Comparison of ENCODE assay signal across 19 mouse cellular contexts in genomic region chr10:40305989-40306388, GRCm38 (mm10). TPM values are rescaled to one million over a fixed set of nuclear protein-coding genes. Genes with fewer than 3 reads are reported as not detected.
DNase-seq lines count a peak whose midpoint lies in the region; ATAC-seq and TF ChIP-seq lines count a peak whose summit lies in the region.
"Had no signal": no experiment of that assay in that cellular context is flagged by ENCODE, and none has a peak within 500 bp of the region (broad histone marks: within the 10 kb centered on the region; RNA-seq: fewer than 3 reads in every experiment).

No protein-coding gene starts in this region.

- H3K36me3 ChIP-seq in heart, adult 2 months (ENCODE audit: control insufficient read depth, insufficient read depth, low read length) = no peaks in the 10 kb centered on the region
- no peaks in the 10 kb centered on the region for H3K36me3 ChIP-seq in heart, embryonic 11.5 days (ENCODE audit: control insufficient read depth, insufficient read depth, low read length)
- no peaks in the 10 kb centered on the region for H3K36me3 ChIP-seq in lung, postnatal 0 days (ENCODE audit: insufficient read depth, low read length)
- H3K36me3 ChIP-seq in E14TG2a.4 (ENCODE audit: insufficient read depth, low read length) = no peaks in the 10 kb centered on the region
- no peaks in the 10 kb centered on the region for H3K36me3 ChIP-seq in liver, postnatal 0 days (replicated peaks; ENCODE audit: insufficient read depth, low read length)
- H3K36me3 ChIP-seq in midbrain, embryonic 11.5 days (ENCODE audit: control insufficient read depth, insufficient read depth, low read length) = no peaks in the 10 kb centered on the region
- H3K36me3 ChIP-seq: forebrain, embryonic 10.5 days; heart, embryonic 12.5 days; neural tube, embryonic 15.5 days had no signal

- no peak overlapping the region for H3K27ac ChIP-seq in heart, adult 2 months
- no peak overlapping the region for H3K27ac ChIP-seq in heart, embryonic 11.5 days (ENCODE audit: low read depth, low read length)
- no peak overlapping the region for H3K27ac ChIP-seq in lung, postnatal 0 days (ENCODE audit: low read length)
- H3K27ac ChIP-seq in liver, postnatal 0 days (ENCODE audit: low read depth) = no peak overlapping the region
- no peak overlapping the region for H3K27ac ChIP-seq in midbrain, embryonic 11.5 days (ENCODE audit: low read depth, low read length)
- H3K27ac ChIP-seq: forebrain, embryonic 10.5 days; neural tube, embryonic 15.5 days had no signal

- H3K9me3 ChIP-seq in heart, embryonic 11.5 days (replicated peaks; ENCODE audit: control insufficient read depth, low read length) = peaks cover 3% of the 10 kb centered on the region; the same call in 1 of the 2 replicates
- H3K9me3 ChIP-seq in lung, postnatal 0 days (ENCODE audit: low read length) = no peaks in the 10 kb centered on the region
- peaks cover 9% of the 10 kb centered on the region for H3K9me3 ChIP-seq in E14TG2a.4 (ENCODE audit: low read length)
- H3K9me3 ChIP-seq in liver, postnatal 0 days (ENCODE audit: low read length) = 0 out of 2 replicates have a peak, but pooled peaks cover 3% of the 10 kb centered on the region
- peaks cover 8% of the 10 kb centered on the region; the same call in 1 of the 2 replicates for H3K9me3 ChIP-seq in midbrain, embryonic 11.5 days (ENCODE audit: control insufficient read depth, low read length)
- H3K9me3 ChIP-seq: neural tube, embryonic 15.5 days had no signal

- DNase-seq in heart, adult 2 months = no peak
- no peak for DNase-seq in lung, postnatal 0 days (ENCODE audit: low spot score)
- DNase-seq in lung, postnatal 25 days (ENCODE audit: low spot score) = no peak
- DNase-seq in liver, postnatal 0 days = no peak
- no peak for DNase-seq in midbrain, embryonic 11.5 days (ENCODE audit: low spot score, missing footprints)
- DNase-seq in c-Kit-positive CD71-positive TER-119-positive erythroid progenitor cells, embryonic 14.5 days (ENCODE audit: low spot score) = no peak
- DNase-seq: adrenal gland, postnatal 25 days; cerebellum, adult 8-10 months; gastrocnemius, postnatal 36 days; heart, postnatal 36 days; kidney, adult 8-10 months; layer of hippocampus, postnatal 36 days; lung, postnatal 14 days had no signal

- no peaks in the 10 kb centered on the region for H3K27me3 ChIP-seq in heart, adult 2 months (ENCODE audit: control insufficient read depth, insufficient read depth, low read length)
- H3K27me3 ChIP-seq in heart, embryonic 11.5 days (ENCODE audit: control insufficient read depth, insufficient read depth, low read length) = no peaks in the 10 kb centered on the region
- no peaks in the 10 kb centered on the region for H3K27me3 ChIP-seq in lung, postnatal 0 days (replicated peaks; ENCODE audit: insufficient read depth, low read length)
- H3K27me3 ChIP-seq in E14TG2a.4 (ENCODE audit: insufficient read depth, low read length) = peaks cover 17% of the 10 kb centered on the region
- H3K27me3 ChIP-seq in liver, postnatal 0 days (ENCODE audit: insufficient read depth, low read length) = no peaks in the 10 kb centered on the region
- H3K27me3 ChIP-seq in midbrain, embryonic 11.5 days (ENCODE audit: control insufficient read depth, insufficient read depth, low read length) = no peaks in the 10 kb centered on the region
- H3K27me3 ChIP-seq: heart, embryonic 12.5 days; neural tube, embryonic 15.5 days had no signal

- no peak overlapping the region for H3K9ac ChIP-seq in heart, adult 2 months (ENCODE audit: low read depth, low read length)
- H3K9ac ChIP-seq in heart, embryonic 11.5 days (ENCODE audit: low read depth, low read length) = no peak overlapping the region
- H3K9ac ChIP-seq in lung, postnatal 0 days (replicated peaks; ENCODE audit: low read depth) = no peak overlapping the region
- no peak overlapping the region for H3K9ac ChIP-seq in liver, postnatal 0 days (replicated peaks)
- H3K9ac ChIP-seq in midbrain, embryonic 11.5 days (ENCODE audit: low read length) = no peak overlapping the region
- H3K9ac ChIP-seq: heart, embryonic 12.5 days; neural tube, embryonic 15.5 days had no signal

- no peak for ATAC-seq in heart, embryonic 11.5 days (replicated peaks; ENCODE audit: insufficient number of reproducible peaks, low FRiP score, low TSS enrichment)
- no peak for ATAC-seq in lung, postnatal 0 days
- no peak for ATAC-seq in liver, postnatal 0 days
- no peak for ATAC-seq in midbrain, embryonic 11.5 days (ENCODE audit: low FRiP score)
- ATAC-seq: hindbrain, embryonic 16.5 days had no signal

- H3K4me3 ChIP-seq in heart, adult 2 months = no peak overlapping the region
- H3K4me3 ChIP-seq in heart, embryonic 11.5 days (ENCODE audit: low read depth, low read length) = no peak overlapping the region
- H3K4me3 ChIP-seq in lung, postnatal 0 days (ENCODE audit: low read depth, low read length) = no peak overlapping the region
- H3K4me3 ChIP-seq in E14TG2a.4 (replicated peaks; ENCODE audit: low read length) = no peak overlapping the region
- H3K4me3 ChIP-seq in liver, postnatal 0 days (ENCODE audit: low read depth, low read length) = no peak overlapping the region
- no peak overlapping the region for H3K4me3 ChIP-seq in midbrain, embryonic 11.5 days (ENCODE audit: low read depth, low read length)
- H3K4me3 ChIP-seq: forebrain, embryonic 10.5 days; heart, embryonic 12.5 days; neural tube, embryonic 15.5 days had no signal

- H3K4me2 ChIP-seq in heart, embryonic 11.5 days = no peak overlapping the region
- no peak overlapping the region for H3K4me2 ChIP-seq in lung, postnatal 0 days (replicated peaks; ENCODE audit: low read depth, low read length)
- H3K4me2 ChIP-seq in liver, postnatal 0 days (ENCODE audit: low read depth, low read length) = no peak overlapping the region
- no peak overlapping the region for H3K4me2 ChIP-seq in midbrain, embryonic 11.5 days
- H3K4me2 ChIP-seq: heart, embryonic 12.5 days; neural tube, embryonic 15.5 days had no signal

- WGBS in heart, adult 2 months = 88% methylated on average over 1 of the region's 1 CpGs
- 84% methylated on average over 1 of the region's 1 CpGs for WGBS in heart, embryonic 11.5 days (ENCODE audit: insufficient replicate concordance)
- 96% methylated on average over 1 of the region's 1 CpGs for WGBS in lung, postnatal 0 days
- WGBS in liver, postnatal 0 days (ENCODE audit: insufficient replicate concordance) = 85% methylated on average over 1 of the region's 1 CpGs
- WGBS in midbrain, embryonic 11.5 days = 97% methylated on average over 1 of the region's 1 CpGs

- no peak for TF ChIP-seq POLR2A in heart, adult 2 months (IDR thresholded peaks at IDR 0.05; ENCODE audit: insufficient read depth, low read depth, low read length)

- H3K4me1 ChIP-seq in heart, adult 2 months (ENCODE audit: control insufficient read depth, insufficient read depth, low read length) = no peaks in the 10 kb centered on the region
- H3K4me1 ChIP-seq in heart, embryonic 11.5 days (ENCODE audit: control insufficient read depth, insufficient read depth, low read length) = no peaks in the 10 kb centered on the region
- H3K4me1 ChIP-seq in lung, postnatal 0 days (ENCODE audit: insufficient read depth, low read depth, low read length) = no peaks in the 10 kb centered on the region
- H3K4me1 ChIP-seq in E14TG2a.4 (replicated peaks; ENCODE audit: low read depth, low read length) = peaks cover 38% of the 10 kb centered on the region
- peaks cover 8% of the 10 kb centered on the region; the same call in 1 of the 2 replicates for H3K4me1 ChIP-seq in liver, postnatal 0 days (ENCODE audit: insufficient read depth)
- H3K4me1 ChIP-seq in midbrain, embryonic 11.5 days (ENCODE audit: control insufficient read depth, insufficient read depth, low read length) = no peaks in the 10 kb centered on the region
- H3K4me1 ChIP-seq: neural tube, embryonic 15.5 days had no signal

- peaks cover 2% of the 10 kb centered on the region; the same call in 1 of the 2 replicates for H3K79me2 ChIP-seq in heart, adult 2 months (replicated peaks; ENCODE audit: control insufficient read depth, insufficient read depth, low read length)

- TF ChIP-seq CTCF in heart, adult 2 months (IDR thresholded peaks at IDR 0.05) = peak; percentile 44
- peak; percentile 35 for TF ChIP-seq CTCF in lung, postnatal 0 days (IDR thresholded peaks at IDR 0.05)
- peak; percentile 56 for TF ChIP-seq CTCF in E14TG2a.4 (conservative IDR thresholded peaks at IDR 0.05; ENCODE audit: low read length)
- TF ChIP-seq CTCF in liver, postnatal 0 days (IDR thresholded peaks at IDR 0.05; ENCODE audit: low read depth) = peak; percentile 52

- intact Hi-C loops in heart, adult 2 months (cut with DNase I) = no loop called here

- no peak for TF ChIP-seq EP300 in heart, adult 2 months (IDR thresholded peaks at IDR 0.05; ENCODE audit: insufficient read depth, low read depth, low read length)
- TF ChIP-seq EP300 in lung, postnatal 0 days (IDR thresholded peaks at IDR 0.05) = no peak
- TF ChIP-seq EP300 in liver, postnatal 0 days (IDR thresholded peaks at IDR 0.05; ENCODE audit: low read depth) = no peak

RNA-seq across cellular contexts. Expression of gene Amd1, which starts 4.0 kb away (rescaled TPM):
- total RNA-seq in heart, adult 2 months (2021) = 100 to 1,000 TPM in 1 of 2 experiments, 10 to 100 TPM in 1; 98.5 to 114 TPM
- 26.1 and 83.2 TPM in 2 replicates for polyA plus RNA-seq in heart, adult 2 months (2012; rRNA removed)
- polyA plus RNA-seq in heart, embryonic 11.5 days (2014; fragmentation: Nextera tagmentation; extraction: Ambion mirVana) = 64.6 and 68.3 TPM in 2 replicates
- polyA plus RNA-seq in lung, postnatal 0 days (2015; fragmentation: Nextera tagmentation; extraction: Ambion mirVana) = 25.5 and 27.3 TPM in 2 replicates
- 25.5 and 29.1 TPM in 2 replicates for polyA plus RNA-seq in liver, postnatal 0 days (2015; fragmentation: Nextera tagmentation; extraction: Ambion mirVana)
- polyA plus RNA-seq in midbrain, embryonic 11.5 days (2014; fragmentation: Nextera tagmentation; extraction: Ambion mirVana) = 104 and 115 TPM in 2 replicates

RNA-seq across cellular contexts. Expression of gene Cdk19, which starts 33.4 kb away (rescaled TPM):
- total RNA-seq in heart, adult 2 months (2021) = 10 to 100 TPM; 11.5 to 15.2 TPM
- 5.2 and 8.6 TPM in 2 replicates for polyA plus RNA-seq in heart, adult 2 months (2012; rRNA removed)
- polyA plus RNA-seq in heart, embryonic 11.5 days (2014; fragmentation: Nextera tagmentation; extraction: Ambion mirVana) = 6.4 and 8.1 TPM in 2 replicates
- 6.7 and 8.4 TPM in 2 replicates for polyA plus RNA-seq in lung, postnatal 0 days (2015; fragmentation: Nextera tagmentation; extraction: Ambion mirVana)
- polyA plus RNA-seq in liver, postnatal 0 days (2015; fragmentation: Nextera tagmentation; extraction: Ambion mirVana) = 2.5 and 2.8 TPM in 2 replicates
- 7.3 and 8.6 TPM in 2 replicates for polyA plus RNA-seq in midbrain, embryonic 11.5 days (2014; fragmentation: Nextera tagmentation; extraction: Ambion mirVana)

RNA-seq across cellular contexts. Expression of gene Gtf3c6, which starts 48.1 kb away (rescaled TPM):
- 10 to 100 TPM; 21.0 to 23.9 TPM for total RNA-seq in heart, adult 2 months (2021)
- 10.5 and 17.4 TPM in 2 replicates for polyA plus RNA-seq in heart, adult 2 months (2012; rRNA removed)
- 91.9 and 105 TPM in 2 replicates for polyA plus RNA-seq in heart, embryonic 11.5 days (2014; fragmentation: Nextera tagmentation; extraction: Ambion mirVana)
- polyA plus RNA-seq in lung, postnatal 0 days (2015; fragmentation: Nextera tagmentation; extraction: Ambion mirVana) = 35.2 and 40.0 TPM in 2 replicates
- polyA plus RNA-seq in liver, postnatal 0 days (2015; fragmentation: Nextera tagmentation; extraction: Ambion mirVana) = 23.7 and 28.3 TPM in 2 replicates
- polyA plus RNA-seq in midbrain, embryonic 11.5 days (2014; fragmentation: Nextera tagmentation; extraction: Ambion mirVana) = 133 and 139 TPM in 2 replicates

RNA-seq across cellular contexts. Expression of gene Rpf2, which starts 59.2 kb away (rescaled TPM):
- total RNA-seq in heart, adult 2 months (2021) = 10 to 100 TPM in 1 of 2 experiments, 1 to 10 TPM in 1; 9.4 to 12.4 TPM
- 2.5 and 5.4 TPM in 2 replicates for polyA plus RNA-seq in heart, adult 2 months (2012; rRNA removed)
- 44.1 and 54.0 TPM in 2 replicates for polyA plus RNA-seq in heart, embryonic 11.5 days (2014; fragmentation: Nextera tagmentation; extraction: Ambion mirVana)
- 19.0 and 20.4 TPM in 2 replicates for polyA plus RNA-seq in lung, postnatal 0 days (2015; fragmentation: Nextera tagmentation; extraction: Ambion mirVana)
- polyA plus RNA-seq in liver, postnatal 0 days (2015; fragmentation: Nextera tagmentation; extraction: Ambion mirVana) = 23.7 and 24.1 TPM in 2 replicates
- 87.2 and 94.7 TPM in 2 replicates for polyA plus RNA-seq in midbrain, embryonic 11.5 days (2014; fragmentation: Nextera tagmentation; extraction: Ambion mirVana)
